Mouse (Mus musculus) kidney, postnatal 0 days (tissue): ENCODE results near the gene Srl. TPM values are rescaled to one million over a fixed set of nuclear protein-coding genes. Genes with fewer than 3 reads are reported as not detected.

Experiments
- ATAC-seq: fragments of 200-750 bp; cut with Nextera tagmentation; replicated peaks from 2 replicates; pipeline ENCODE4 v1.8.0; 2017; ENCODE audit warnings: low read depth, moderate number of reproducible peaks, moderate TSS enrichment, moderate library complexity; ENCODE audit not compliant: low FRiP score
- DNase-seq: peaks from one replicate; pipeline ENCODE4 v3.0.0-alpha.2; 2016; ENCODE audit warnings: low spot score
- H3K27ac ChIP-seq: fragments of 300-500 bp; sonication (generic); 2 replicates; pipeline ENCODE4 v1.5.1; 2014; ENCODE audit warnings: mild to moderate bottlenecking
- H3K27me3 ChIP-seq: fragments of 300-500 bp; sonication (generic); 2 replicates; pipeline ENCODE4 v1.6.1; 2014; ENCODE audit warnings: low read length, mixed read lengths; ENCODE audit not compliant: insufficient read depth
- H3K36me3 ChIP-seq: fragments of 300-500 bp; sonication (generic); 2 replicates; pipeline ENCODE4 v1.6.1; 2014; ENCODE audit warnings: low read length, mixed read lengths; ENCODE audit not compliant: insufficient read depth
- H3K4me1 ChIP-seq: fragments of 300-500 bp; sonication (generic); replicated peaks from 2 replicates; pipeline ENCODE4 v1.6.1; 2014; ENCODE audit warnings: antibody characterized with exemption, low read length, mixed read lengths; ENCODE audit not compliant: insufficient read depth
- H3K4me2 ChIP-seq: fragments of 300-500 bp; sonication (generic); 2 replicates; pipeline ENCODE4 v1.6.1; 2014; ENCODE audit warnings: mild to moderate bottlenecking, low read length, moderate library complexity, mixed read lengths
- H3K4me3 ChIP-seq: fragments of 300-500 bp; sonication (generic); replicated peaks from 2 replicates; pipeline ENCODE4 v1.5.1; 2014; ENCODE audit warnings: low read depth, low read length
- H3K9ac ChIP-seq: fragments of 300-500 bp; sonication (generic); 2 replicates; pipeline ENCODE4 v1.6.1; 2014; ENCODE audit warnings: low read depth, low read length
- H3K9me3 ChIP-seq: fragments of 300-500 bp; sonication (generic); replicated peaks from 2 replicates; pipeline ENCODE4 v1.6.1; 2016; ENCODE audit warnings: low read length, inconsistent platforms, mixed read lengths
- CTCF ChIP-seq: IDR thresholded peaks from 2 replicates; pipeline ENCODE4 v1.5.1; 2016; ENCODE audit warnings: antibody characterized with exemption, low read depth, mild to moderate bottlenecking, moderate library complexity
- WGBS: fragments of 180-500 bp; shearing (Covaris S2); extraction: QIAGEN DNeasy Blood & Tissue Kit; methylation state at CpG from one replicate; pipeline ENCODE4 v1.1.7; 2014; 5-methylcytosine and 5-hydroxymethylcytosine counted together
- polyA plus RNA-seq: library from polyadenylated mRNA; unstranded; fragments of >200 nt; fragmentation: Nextera tagmentation; extraction: Ambion mirVana; gene quantifications from 2 replicates; pipeline ENCODE4 v1.2.1, GENCODE M21; 2015

Gene Srl
- polyA plus RNA-seq, 1 experiment from 2014 or later, result 8.5 TPM

DNA sequence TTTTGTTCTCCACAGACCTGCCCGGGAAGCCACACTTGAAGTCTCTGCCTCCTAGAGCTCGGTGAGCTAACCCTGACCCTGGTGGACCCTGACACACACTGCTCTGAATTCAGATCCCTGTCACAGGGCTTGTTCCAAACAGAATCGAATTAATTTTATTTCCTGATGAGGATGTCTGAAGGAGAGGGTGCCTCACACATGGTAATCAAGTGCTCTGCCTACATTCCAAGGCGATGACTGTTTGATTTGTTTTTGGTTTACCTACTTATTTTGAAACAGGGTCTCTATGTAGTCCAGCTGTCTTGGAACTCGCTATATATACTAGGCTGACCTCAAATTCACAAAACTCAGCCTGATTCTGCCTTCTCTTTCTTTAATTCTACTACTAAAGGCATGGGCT, 68.4 kb downstream of the Srl start:
- Histone ChIP-seq H3K4me3 (no peak overlapping the region), H3K4me2 (no peak overlapping the region), H3K27ac (no peak overlapping the region), H3K9ac (no peak overlapping the region), H3K36me3 (no peaks in the 10 kb centered on the region), H3K9me3 (no peaks in the 10 kb centered on the region), H3K4me1 (no peaks in the 10 kb centered on the region), H3K27me3 (no peaks in the 10 kb centered on the region)
- TF ChIP-seq CTCF, result no peak
- ATAC-seq (no peak), DNase-seq (no peak)
- WGBS, result 72% methylated on average over 5 of the region's 5 CpGs

DNA sequence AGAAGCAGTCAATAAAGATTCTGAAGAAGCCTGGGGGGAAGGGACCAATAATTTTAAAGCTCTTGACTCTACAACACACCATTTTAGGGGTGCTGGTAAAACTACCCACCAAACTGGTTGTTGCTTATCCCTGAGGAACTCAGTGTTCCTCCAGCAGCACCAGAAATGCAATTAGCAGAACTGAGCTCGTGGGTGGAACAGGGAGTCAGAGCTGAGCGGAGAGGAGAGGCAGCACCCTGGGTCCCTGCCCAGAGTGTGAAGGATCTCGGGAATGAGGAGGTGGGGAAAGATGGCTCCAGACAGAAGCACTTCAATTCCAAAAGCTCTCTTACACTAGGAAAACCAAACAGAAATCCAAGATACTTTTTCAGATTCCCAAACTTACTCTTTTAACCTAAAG, 68.9 kb downstream of the Srl start:
- ATAC-seq (no peak), DNase-seq (no peak)
- H3K27me3 ChIP-seq, result no peaks in the 10 kb centered on the region
- H3K9me3 ChIP-seq, result no peaks in the 10 kb centered on the region
- no peak overlapping the region for H3K9ac ChIP-seq
- no peak overlapping the region for H3K4me2 ChIP-seq
- WGBS, result 43% methylated on average over 3 of the region's 3 CpGs
- no peak for TF ChIP-seq CTCF
- H3K4me3 ChIP-seq, result no peak overlapping the region
- no peaks in the 10 kb centered on the region for H3K4me1 ChIP-seq
- no peak overlapping the region for H3K27ac ChIP-seq
- H3K36me3 ChIP-seq, result no peaks in the 10 kb centered on the region

DNA sequence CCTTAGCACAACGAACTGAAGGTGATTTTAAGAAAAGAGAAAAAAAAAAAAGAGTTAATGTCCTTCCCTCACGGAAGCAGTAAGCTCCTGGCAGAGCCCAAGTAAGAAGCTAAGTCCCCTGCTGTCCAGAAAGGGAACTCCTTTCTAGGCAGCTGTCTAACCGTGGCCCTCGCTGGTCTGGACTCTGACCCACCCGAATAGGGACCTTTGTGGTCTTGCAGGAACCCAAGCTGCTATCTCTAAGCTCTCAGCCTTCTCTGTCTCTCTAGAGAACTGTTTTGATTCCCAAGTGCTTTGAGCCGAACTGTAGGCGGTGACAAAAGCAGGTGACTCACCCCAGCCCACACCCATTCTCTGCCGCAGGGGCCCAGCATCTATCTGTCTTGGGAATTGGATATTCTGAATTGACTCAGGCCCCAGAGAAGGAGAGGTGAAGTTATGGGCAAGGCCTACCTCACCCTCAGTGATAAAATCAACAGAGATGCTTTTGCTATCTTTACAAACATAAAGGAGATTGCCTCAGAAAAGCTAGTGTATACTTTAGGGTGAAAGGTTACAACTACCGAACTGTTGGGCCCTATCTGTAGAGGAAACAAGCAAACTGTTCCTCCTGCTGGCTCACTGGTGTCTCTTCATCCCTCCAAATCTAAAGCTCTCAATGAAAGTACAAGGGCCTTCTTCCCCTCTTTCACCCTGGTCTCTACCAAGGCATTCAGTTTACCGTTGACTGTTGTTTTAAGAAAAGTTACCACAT, 71.8 kb downstream of the Srl start:
- DNase-seq (peak; percentile 35), ATAC-seq (0 out of 2 replicates have a peak, but pooled peaks have one; percentile 64)
- Histone ChIP-seq H3K27me3 (no peaks in the 10 kb centered on the region), H3K27ac (no peak overlapping the region), H3K9me3 (no peaks in the 10 kb centered on the region), H3K4me3 (no peak overlapping the region), H3K4me2 (no peak overlapping the region), H3K36me3 (no peaks in the 10 kb centered on the region), H3K4me1 (no peaks in the 10 kb centered on the region), H3K9ac (no peak overlapping the region)
- TF ChIP-seq CTCF, result peak; percentile 52
- WGBS, result 55% methylated on average over 10 of the region's 10 CpGs

DNA sequence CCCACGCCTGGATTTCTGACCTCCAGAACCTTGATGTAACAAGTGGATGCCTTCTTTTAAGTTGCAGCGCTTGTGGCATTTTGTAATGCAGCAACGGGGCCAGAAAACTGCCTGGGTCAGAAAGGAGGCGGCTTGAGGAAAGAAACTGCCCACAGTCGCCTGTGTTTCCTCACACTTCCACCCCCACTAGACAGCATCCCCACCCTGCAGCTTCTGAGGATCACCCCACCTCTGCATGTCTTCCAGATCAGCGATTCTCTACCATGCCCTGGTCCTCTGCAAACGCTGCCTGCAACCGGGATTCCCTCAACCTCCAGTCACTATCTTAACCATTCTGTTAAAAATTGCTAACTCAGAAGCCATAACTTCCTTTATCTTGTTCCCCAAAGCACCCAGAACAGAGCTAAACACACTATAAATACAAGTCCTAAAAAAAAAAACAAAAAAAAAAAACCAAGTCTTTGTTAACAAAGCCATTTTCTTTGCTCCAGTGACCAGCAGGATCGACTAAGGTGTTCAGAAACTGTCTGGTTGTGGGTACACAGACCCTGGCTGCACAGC, 77.0 kb downstream of the Srl start:
- WGBS, result 53% methylated on average over 9 of the region's 9 CpGs
- ATAC-seq, result no peak
- no peak for TF ChIP-seq CTCF

DNA sequence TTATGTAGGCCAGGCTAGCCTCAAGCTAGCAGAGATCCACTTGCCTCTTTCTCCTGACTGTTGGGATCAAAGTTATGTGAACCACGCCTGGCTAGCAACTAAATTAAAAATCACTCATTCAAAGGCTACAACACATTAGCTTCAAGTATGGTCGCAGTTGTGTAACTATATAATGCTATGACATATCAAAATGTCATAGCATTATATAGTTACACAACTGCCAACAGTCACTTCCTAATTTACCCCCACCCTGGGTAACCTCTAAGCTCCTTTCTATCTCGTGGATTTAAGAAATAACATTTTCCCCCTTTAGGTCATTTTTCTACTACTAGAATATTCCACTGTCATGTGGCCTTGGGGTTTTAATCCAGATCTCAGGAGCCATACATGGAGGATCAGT, 83.7 kb downstream of the Srl start:
- 77% methylated on average over 3 of the region's 3 CpGs for WGBS
- Histone ChIP-seq H3K4me3 (no peak overlapping the region), H3K27ac (no peak overlapping the region), H3K36me3 (no peaks in the 10 kb centered on the region), H3K4me1 (no peaks in the 10 kb centered on the region), H3K9ac (no peak overlapping the region), H3K27me3 (no peaks in the 10 kb centered on the region), H3K9me3 (no peaks in the 10 kb centered on the region), H3K4me2 (no peak overlapping the region)
- TF ChIP-seq CTCF, result no peak
- no peak for ATAC-seq
- DNase-seq, result no peak

More for the DNA sequence above, 77.0 kb downstream of the Srl start:
- H3K27ac ChIP-seq, result no peak overlapping the region
- H3K9me3 ChIP-seq, result no peaks in the 10 kb centered on the region
- H3K36me3 ChIP-seq, result no peaks in the 10 kb centered on the region
- H3K27me3 ChIP-seq, result no peaks in the 10 kb centered on the region
- no peak for DNase-seq
- no peak overlapping the region for H3K9ac ChIP-seq
- H3K4me1 ChIP-seq, result no peaks in the 10 kb centered on the region
- no peak overlapping the region for H3K4me2 ChIP-seq
- no peak overlapping the region for H3K4me3 ChIP-seq

DNA sequence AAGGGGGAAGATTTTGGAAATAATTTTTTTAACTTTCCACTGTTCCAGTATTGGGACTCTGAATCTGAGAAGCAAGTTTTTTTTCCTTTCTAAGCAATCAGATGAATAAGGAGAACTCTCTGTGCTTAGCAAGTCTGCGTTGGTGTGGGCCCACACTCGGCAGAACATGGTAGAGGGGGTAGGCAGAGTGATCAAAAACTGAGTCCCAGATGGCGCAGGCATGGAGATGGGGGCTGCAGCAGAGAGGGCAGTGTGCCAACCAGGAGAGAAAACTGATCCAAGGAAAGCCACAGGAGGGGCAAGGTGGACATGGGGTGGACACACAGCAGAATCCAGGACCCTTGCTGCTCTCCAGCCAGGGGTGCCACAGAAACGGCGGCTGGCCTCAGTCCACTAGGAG, 85.2 kb downstream of the Srl start:
- WGBS, result 79% methylated on average over 5 of the region's 5 CpGs
- no peak for TF ChIP-seq CTCF
- Histone ChIP-seq H3K4me2 (no peak overlapping the region), H3K9me3 (no peaks in the 10 kb centered on the region), H3K36me3 (no peaks in the 10 kb centered on the region), H3K4me1 (no peaks in the 10 kb centered on the region), H3K4me3 (no peak overlapping the region), H3K9ac (no peak overlapping the region), H3K27ac (no peak overlapping the region), H3K27me3 (no peaks in the 10 kb centered on the region)
- DNase-seq, result no peak
- no peak for ATAC-seq

DNA sequence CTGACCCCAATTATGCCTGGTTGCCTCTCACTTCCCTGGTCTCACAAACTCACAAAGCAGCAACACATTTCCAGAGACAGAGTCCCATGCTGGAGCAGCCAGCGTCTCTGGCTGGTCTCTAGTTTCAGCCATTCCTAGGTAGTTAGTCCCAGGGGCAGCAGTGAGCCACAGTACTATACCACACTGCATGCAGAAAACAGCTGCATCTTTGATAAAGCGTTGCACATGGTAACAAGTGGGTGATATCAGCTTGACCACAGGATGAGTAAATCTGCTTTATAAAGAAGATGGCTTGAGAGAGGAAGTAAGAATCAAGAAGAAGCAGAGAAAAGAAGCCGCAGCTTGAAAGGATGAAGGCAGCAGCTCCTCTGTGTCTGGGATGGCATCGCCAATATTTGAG, 85.9 kb downstream of the Srl start:
- WGBS, result 83% methylated on average over 4 of the region's 4 CpGs

More for the DNA sequence above, 85.9 kb downstream of the Srl start:
- H3K27ac ChIP-seq, result no peak overlapping the region
- no peak for ATAC-seq
- no peak overlapping the region for H3K9ac ChIP-seq
- no peak overlapping the region for H3K4me2 ChIP-seq
- H3K4me1 ChIP-seq, result no peaks in the 10 kb centered on the region
- no peak for DNase-seq
- H3K4me3 ChIP-seq, result no peak overlapping the region
- H3K27me3 ChIP-seq, result no peaks in the 10 kb centered on the region
- no peak for TF ChIP-seq CTCF
- H3K36me3 ChIP-seq, result no peaks in the 10 kb centered on the region
- H3K9me3 ChIP-seq, result no peaks in the 10 kb centered on the region
